Mouse (Mus musculus) layer of hippocampus, adult 9-11 months (tissue): ENCODE data around the gene Hbb-y.
"Not testable (repeated sequence)": the region's sequence is repeated elsewhere in the genome, so short reads cannot be mapped to it uniquely, and the experiment has no call there.

Experiments used
- DNase-seq: peaks from one replicate; pipeline ENCODE4 v3.0.0; 2022

Hbb-y gene

GRCm38 (mm10) chr7:103812174-103812573, 40.8 kb downstream of the Hbb-y start:
- no peak for DNase-seq

GRCm38 (mm10) chr7:103811223-103811845, 41.7 kb downstream of the Hbb-y start:
- no peak for DNase-seq

- DNase-seq: no peak
These were observed 42.3 kb downstream of the Hbb-y start for GRCm38 (mm10) chr7:103810746-103811145.

GRCm38 (mm10) chr7:103810296-103810695, 42.7 kb downstream of the Hbb-y start:
- no peak for DNase-seq

GRCm38 (mm10) chr7:103809801-103810155, 43.2 kb downstream of the Hbb-y start:
- DNase-seq: no peak

GRCm38 (mm10) chr7:103808971-103809800, 43.8 kb downstream of the Hbb-y start:
- DNase-seq: no peak

- not testable (repeated sequence) for DNase-seq
These were observed 44.9 kb downstream of the Hbb-y start for GRCm38 (mm10) chr7:103808120-103808519.

- no peak for DNase-seq
These were observed 46.2 kb downstream of the Hbb-y start for GRCm38 (mm10) chr7:103806856-103807255.
